Mouse (Mus musculus): ENCODE data around the gene Tmem199.

DNA sequence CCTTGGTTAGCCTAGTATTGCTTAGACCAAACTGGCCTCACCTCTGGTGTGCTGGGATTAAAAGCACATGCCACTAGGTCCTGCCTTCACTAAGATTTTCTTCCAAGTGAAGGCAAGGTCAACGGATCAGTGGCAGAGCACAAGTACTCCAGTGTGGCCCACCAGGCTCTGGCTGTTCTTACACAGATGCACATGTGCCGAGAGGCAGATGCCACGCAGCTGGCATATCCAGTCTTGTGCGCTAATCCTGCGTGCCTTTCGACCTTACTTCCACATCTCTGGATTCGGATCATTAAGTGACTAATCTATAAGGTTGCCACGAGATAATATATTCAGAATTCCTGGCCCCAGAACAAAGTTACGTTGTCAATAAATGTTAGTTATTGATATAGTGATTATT, 46.9 kb downstream of the Tmem199 start:
- TF ChIP-seq POLR2A (IDR thresholded peaks at IDR 0.05; ENCODE audit: insufficient read depth, low read depth, low read length), result no peak
- no peak for TF ChIP-seq CTCF (IDR thresholded peaks at IDR 0.05; ENCODE audit: insufficient read depth, low read depth, low read length)
